In genomic region chr2:116972614-116972985, GRCm38 (mm10) we compare ENCODE assay signal across 8 mouse cellular contexts.
A peak's percentile ranks its signal among the peaks of the same experiment; 100 is the strongest.
DNase-seq lines count a peak whose midpoint lies in the region; ATAC-seq and TF ChIP-seq lines count a peak whose summit lies in the region.

No protein-coding gene starts in this region.

- no peaks in the 10 kb centered on the region for H3K36me3 ChIP-seq in kidney, embryonic 16.5 days (ENCODE audit: insufficient read depth, low read length)
- H3K36me3 ChIP-seq in heart, embryonic 13.5 days, result no peaks in the 10 kb centered on the region
- H3K36me3 ChIP-seq in liver, embryonic 11.5 days (ENCODE audit: control insufficient read depth, insufficient read depth, low read length), result no peaks in the 10 kb centered on the region

- H3K4me2 ChIP-seq in kidney, embryonic 16.5 days (replicated peaks; ENCODE audit: low read depth, low read length), result peak overlapping the region; percentile 49
- H3K4me2 ChIP-seq in heart, embryonic 13.5 days, result peak overlapping the region; percentile 59
- H3K4me2 ChIP-seq in liver, embryonic 11.5 days, result peak overlapping the region; percentile 49

- 7% methylated on average over 6 of the region's 6 CpGs for WGBS in kidney, embryonic 16.5 days
- WGBS in heart, embryonic 13.5 days, result 8% methylated on average over 6 of the region's 6 CpGs
- 16% methylated on average over 6 of the region's 6 CpGs for WGBS in liver, embryonic 11.5 days
- 4% methylated on average over 6 of the region's 6 CpGs for WGBS in olfactory bulb, adult 2 months

- peak; percentile 21; the same call in 1 of the 2 replicates for ATAC-seq in kidney, embryonic 16.5 days (ENCODE audit: low FRiP score, low TSS enrichment)
- ATAC-seq in heart, embryonic 13.5 days (ENCODE audit: extremely low read depth, insufficient number of reproducible peaks, low FRiP score, low TSS enrichment), result no peak
- 0 out of 2 replicates have a peak, but pooled peaks have one; percentile 53 for ATAC-seq in liver, embryonic 11.5 days (replicated peaks; ENCODE audit: low FRiP score)

- H3K27ac ChIP-seq in kidney, embryonic 16.5 days (ENCODE audit: low read length), result peak overlapping the region; percentile 81
- peak overlapping the region; percentile 74 for H3K27ac ChIP-seq in heart, embryonic 13.5 days (replicated peaks)
- H3K27ac ChIP-seq in liver, embryonic 11.5 days (ENCODE audit: low read depth, low read length), result peak overlapping the region; percentile 46; the same call in 1 of the 2 replicates
- H3K27ac ChIP-seq in olfactory bulb, adult 2 months (ENCODE audit: insufficient read depth, low read depth, low read length), result peak overlapping the region; percentile 37; the same call in 1 of the 2 replicates

- H3K4me1 ChIP-seq in kidney, embryonic 16.5 days (ENCODE audit: insufficient read depth, low read length), result peaks cover 47% of the 10 kb centered on the region
- peaks cover 41% of the 10 kb centered on the region for H3K4me1 ChIP-seq in heart, embryonic 13.5 days
- peaks cover 7% of the 10 kb centered on the region for H3K4me1 ChIP-seq in liver, embryonic 11.5 days (replicated peaks; ENCODE audit: control insufficient read depth, insufficient read depth, low read length)
- H3K4me1 ChIP-seq in olfactory bulb, adult 2 months (ENCODE audit: control insufficient read depth, insufficient read depth, low read length), result peaks cover 14% of the 10 kb centered on the region

- TF ChIP-seq POLR2A in brain, embryonic 14.5 days (IDR thresholded peaks at IDR 0.05; ENCODE audit: borderline replicate concordance, extremely low read depth, insufficient read depth, insufficient read length, poor library complexity, severe bottlenecking), result no peak
- no peak for TF ChIP-seq POLR2A in olfactory bulb, adult 2 months (IDR thresholded peaks at IDR 0.05; ENCODE audit: insufficient read depth, low read depth, low read length)

- H3K4me3 ChIP-seq in kidney, embryonic 16.5 days (ENCODE audit: low read length), result peak overlapping the region; percentile 7; the same call in 1 of the 2 replicates
- H3K4me3 ChIP-seq in heart, embryonic 13.5 days, result peak overlapping the region; percentile 23
- no peak overlapping the region for H3K4me3 ChIP-seq in liver, embryonic 11.5 days (ENCODE audit: low read depth, low read length)
- no peak overlapping the region for H3K4me3 ChIP-seq in olfactory bulb, adult 2 months (ENCODE audit: insufficient read depth, low read depth, low read length)

- no peak for TF ChIP-seq CTCF in brain, embryonic 14.5 days (IDR thresholded peaks at IDR 0.05; ENCODE audit: borderline replicate concordance, extremely low read depth, insufficient read depth, insufficient read length)
- no peak for TF ChIP-seq CTCF in olfactory bulb, adult 2 months (IDR thresholded peaks at IDR 0.05; ENCODE audit: insufficient read depth, low read depth, low read length)

- DNase-seq in kidney, adult 9 months, result no peak
- DNase-seq in brain, embryonic 14.5 days (ENCODE audit: low read depth), result peak; percentile 88
- DNase-seq in liver, embryonic 11.5 days (ENCODE audit: low spot score), result no peak
- DNase-seq in left cerebral cortex, adult 18-20 months (ENCODE audit: low spot score in 2 of 2), result no peak
- DNase-seq in left cerebral cortex, adult 11 months (ENCODE audit: low spot score), result no peak

- no peaks in the 10 kb centered on the region for H3K9me3 ChIP-seq in kidney, embryonic 16.5 days (ENCODE audit: low read length)
- no peaks in the 10 kb centered on the region for H3K9me3 ChIP-seq in heart, embryonic 13.5 days
- H3K9me3 ChIP-seq in liver, embryonic 11.5 days (ENCODE audit: control insufficient read depth, low read length), result no peaks in the 10 kb centered on the region

- no peaks in the 10 kb centered on the region for H3K27me3 ChIP-seq in kidney, embryonic 16.5 days (ENCODE audit: insufficient read depth, low read length)
- H3K27me3 ChIP-seq in heart, embryonic 13.5 days (replicated peaks), result no peaks in the 10 kb centered on the region
- H3K27me3 ChIP-seq in liver, embryonic 11.5 days (replicated peaks; ENCODE audit: control insufficient read depth, insufficient read depth, low read length), result no peaks in the 10 kb centered on the region; the same call in 1 of the 2 replicates

- H3K9ac ChIP-seq in kidney, embryonic 16.5 days (replicated peaks; ENCODE audit: low read length), result no peak overlapping the region; the same call in 1 of the 2 replicates
- H3K9ac ChIP-seq in heart, embryonic 13.5 days, result peak overlapping the region; percentile 59
- H3K9ac ChIP-seq in liver, embryonic 11.5 days (ENCODE audit: low read depth, low read length), result no peak overlapping the region

Comparison
In these comparisons a context has a peak if more than half of its experiments do, and no peak if none do; other contexts are left out.
1. H3K4me3 ChIP-seq: peak in kidney, embryonic 16.5 days (single experiment) and heart, embryonic 13.5 days (single experiment); none in liver, embryonic 11.5 days (single experiment) and olfactory bulb, adult 2 months (single experiment).
2. Peak in every context shown above with its lines, with median percentiles within 50 percentile points of each other: H3K27ac ChIP-seq and H3K4me2 ChIP-seq.